Comparison of ENCODE assay signal across 10 mouse cellular contexts in the genomic region with DNA sequence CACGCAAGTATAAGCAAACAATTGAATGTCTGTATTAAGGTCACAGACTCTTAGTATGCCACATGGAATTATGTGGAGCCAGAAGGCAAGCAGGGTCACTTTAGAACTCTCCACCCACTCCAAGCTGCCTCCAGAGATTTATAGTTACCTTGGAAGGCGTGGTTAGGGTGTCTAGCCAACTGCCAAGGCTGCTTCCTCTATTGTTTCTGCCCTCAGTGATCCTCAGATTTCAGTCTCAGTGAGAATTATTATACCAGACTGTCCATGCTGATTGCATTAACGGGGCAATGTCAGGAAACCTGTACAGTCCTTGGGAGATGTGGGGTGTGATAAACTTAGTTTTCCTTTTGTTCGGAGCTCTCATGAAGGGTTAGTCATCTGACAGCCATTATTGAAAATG.
DNase-seq lines count a peak whose midpoint lies in the region; ATAC-seq and TF ChIP-seq lines count a peak whose summit lies in the region.
"Had no signal": no experiment of that assay in that cellular context is flagged by ENCODE, and none has a peak within 500 bp of the region (broad histone marks: within the 10 kb centered on the region; RNA-seq: fewer than 3 reads in every experiment).

No protein-coding gene starts in this region.

- 68% methylated on average over 4 of the region's 4 CpGs for WGBS in heart, embryonic 15.5 days
- 29% methylated on average over 4 of the region's 4 CpGs for WGBS in kidney, postnatal 0 days

- no peaks in the 10 kb centered on the region for H3K36me3 ChIP-seq in heart, embryonic 15.5 days
- H3K36me3 ChIP-seq in kidney, postnatal 0 days (ENCODE audit: insufficient read depth, low read length): no peaks in the 10 kb centered on the region

- H3K27me3 ChIP-seq in heart, embryonic 15.5 days: no peaks in the 10 kb centered on the region
- H3K27me3 ChIP-seq in kidney, postnatal 0 days (ENCODE audit: insufficient read depth, low read length): no peaks in the 10 kb centered on the region
- H3K27me3 ChIP-seq: forebrain, embryonic 13.5 days had no signal

- no peak for TF ChIP-seq CTCF in kidney, postnatal 0 days (IDR thresholded peaks at IDR 0.05; ENCODE audit: low read depth)

- H3K9me3 ChIP-seq in heart, embryonic 15.5 days (replicated peaks): no peaks in the 10 kb centered on the region
- H3K9me3 ChIP-seq in kidney, postnatal 0 days (replicated peaks; ENCODE audit: low read length): no peaks in the 10 kb centered on the region
- H3K9me3 ChIP-seq: forebrain, embryonic 13.5 days had no signal

- no peak overlapping the region for H3K4me2 ChIP-seq in heart, embryonic 15.5 days
- no peak overlapping the region for H3K4me2 ChIP-seq in kidney, postnatal 0 days (ENCODE audit: low read length)
- H3K4me2 ChIP-seq: forebrain, embryonic 13.5 days had no signal

- no peak; the same call in 1 of the 2 replicates for ATAC-seq in heart, embryonic 15.5 days (replicated peaks; ENCODE audit: insufficient number of reproducible peaks, insufficient read depth, low FRiP score, low read depth)
- ATAC-seq in kidney, postnatal 0 days (replicated peaks; ENCODE audit: low FRiP score, low read depth): no peak
- ATAC-seq: forebrain, embryonic 13.5 days had no signal

- H3K4me1 ChIP-seq in heart, embryonic 15.5 days (replicated peaks): peaks cover 21% of the 10 kb centered on the region
- 0 out of 2 replicates have a peak, but pooled peaks cover 8% of the 10 kb centered on the region for H3K4me1 ChIP-seq in kidney, postnatal 0 days (replicated peaks; ENCODE audit: insufficient read depth, low read length)

- peak; percentile 79 for DNase-seq in adrenal gland, adult 2 months
- no peak for DNase-seq in adrenal gland, postnatal 25 days
- peak; percentile 8 for DNase-seq in MEL-GATA-1-ER (ENCODE audit: extremely low read depth, low read depth)
- DNase-seq in kidney, postnatal 0 days (ENCODE audit: low spot score): peak; percentile 78
- no peak for DNase-seq in embryo, embryonic 10.5 days (ENCODE audit: low spot score)
- DNase-seq in thymus, postnatal 14 days: no peak
- no peak for DNase-seq in layer of hippocampus, adult 18-20 months (ENCODE audit: low spot score in 2 of 2)
- DNase-seq: cerebellum, postnatal 14 days had no signal

- no peak overlapping the region for H3K9ac ChIP-seq in heart, embryonic 15.5 days
- H3K9ac ChIP-seq in kidney, postnatal 0 days (ENCODE audit: low read depth, low read length): no peak overlapping the region
- H3K9ac ChIP-seq: forebrain, embryonic 13.5 days had no signal

- H3K4me3 ChIP-seq in heart, embryonic 15.5 days: no peak overlapping the region
- no peak overlapping the region for H3K4me3 ChIP-seq in kidney, postnatal 0 days (replicated peaks; ENCODE audit: low read depth, low read length)
- H3K4me3 ChIP-seq: forebrain, embryonic 13.5 days had no signal

- H3K27ac ChIP-seq in heart, embryonic 15.5 days: peak overlapping the region; percentile 57; the same call in 1 of the 2 replicates
- peak overlapping the region; percentile 47; the same call in 1 of the 2 replicates for H3K27ac ChIP-seq in kidney, postnatal 0 days
- H3K27ac ChIP-seq: forebrain, embryonic 13.5 days had no signal

Comparison
In these comparisons a context has a peak if more than half of its experiments do, and no peak if none do; other contexts are left out.
1. DNase-seq: peak in adrenal gland, adult 2 months (single experiment), MEL-GATA-1-ER (single experiment) and kidney, postnatal 0 days (single experiment); none in adrenal gland, postnatal 25 days (single experiment), embryo, embryonic 10.5 days (single experiment), thymus, postnatal 14 days (single experiment) and layer of hippocampus, adult 18-20 months (0 of 2).